Mouse (Mus musculus): ENCODE data around the gene Rfc2. TPM values are rescaled to one million over a fixed set of nuclear protein-coding genes. Genes with fewer than 3 reads are reported as not detected.

The Rfc2 gene
- polyA plus RNA-seq, 1 experiment = 6.8 TPM

DNA sequence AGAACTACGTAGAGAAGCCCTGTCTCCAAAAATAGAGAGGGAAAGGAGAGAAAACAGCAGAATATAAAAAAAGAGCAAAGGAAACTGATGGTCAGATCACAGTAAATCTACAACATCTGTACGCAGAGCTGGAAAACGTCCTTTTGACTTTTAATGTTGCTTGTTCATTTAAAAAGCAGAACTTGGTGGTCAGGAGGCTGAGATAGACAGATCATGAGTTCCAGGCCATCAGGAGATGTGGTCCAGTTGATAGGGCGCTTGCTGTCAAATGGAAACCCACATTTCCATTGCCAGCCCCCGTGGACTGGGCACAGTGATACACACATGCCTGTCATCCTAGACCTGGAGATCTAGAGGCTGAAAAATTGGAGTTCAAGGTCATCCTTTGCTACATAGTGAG is 3.6 kb downstream of the Rfc2 start:
- Histone ChIP-seq H3K36me3 (ENCODE audit: control insufficient read depth) (peaks cover 54% of the 10 kb centered on the region), H3K27me3 (ENCODE audit: control insufficient read depth) (no peaks in the 10 kb centered on the region), H3K4me3 (replicated peaks) (no peak overlapping the region), H3K4me1 (ENCODE audit: control insufficient read depth) (peaks cover 34% of the 10 kb centered on the region), H3K9me3 (ENCODE audit: control insufficient read depth, low read length) (no peaks in the 10 kb centered on the region)
- TF ChIP-seq TAL1 (IDR thresholded peaks at IDR 0.05; ENCODE audit: low read length) (no peak), GATA1 (IDR thresholded peaks at IDR 0.05; ENCODE audit: low read length) (no peak)

DNA sequence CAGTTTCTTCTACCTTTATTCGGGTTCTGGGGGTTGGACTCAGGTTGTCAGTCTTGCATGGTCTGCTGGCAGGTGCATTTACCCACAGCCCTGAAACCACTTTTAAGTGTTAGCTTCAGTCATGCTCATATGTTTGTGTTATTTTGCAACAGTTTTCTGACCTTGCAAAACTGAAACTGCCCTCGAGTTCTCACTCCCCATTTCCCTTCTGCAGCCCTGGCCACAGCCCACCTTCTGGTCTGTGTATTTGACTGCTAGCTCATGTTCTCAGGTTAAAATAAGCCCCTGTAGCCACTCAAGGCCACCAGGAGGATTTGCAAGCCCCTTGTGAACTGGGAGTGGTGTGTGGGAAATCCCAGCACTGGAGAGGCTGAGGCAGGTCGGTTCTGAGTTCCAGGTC is 8.7 kb downstream of the Rfc2 start:
- Histone ChIP-seq H3K4me1 (ENCODE audit: control insufficient read depth) (peaks cover 40% of the 10 kb centered on the region), H3K27me3 (ENCODE audit: control insufficient read depth) (no peaks in the 10 kb centered on the region), H3K36me3 (ENCODE audit: control insufficient read depth) (peaks cover 94% of the 10 kb centered on the region), H3K4me3 (replicated peaks) (no peak overlapping the region), H3K9me3 (ENCODE audit: control insufficient read depth, low read length) (no peaks in the 10 kb centered on the region)
- TF ChIP-seq TAL1 (IDR thresholded peaks at IDR 0.05; ENCODE audit: low read length) = no peak
- no peak for TF ChIP-seq GATA1 (IDR thresholded peaks at IDR 0.05; ENCODE audit: low read length)

DNA sequence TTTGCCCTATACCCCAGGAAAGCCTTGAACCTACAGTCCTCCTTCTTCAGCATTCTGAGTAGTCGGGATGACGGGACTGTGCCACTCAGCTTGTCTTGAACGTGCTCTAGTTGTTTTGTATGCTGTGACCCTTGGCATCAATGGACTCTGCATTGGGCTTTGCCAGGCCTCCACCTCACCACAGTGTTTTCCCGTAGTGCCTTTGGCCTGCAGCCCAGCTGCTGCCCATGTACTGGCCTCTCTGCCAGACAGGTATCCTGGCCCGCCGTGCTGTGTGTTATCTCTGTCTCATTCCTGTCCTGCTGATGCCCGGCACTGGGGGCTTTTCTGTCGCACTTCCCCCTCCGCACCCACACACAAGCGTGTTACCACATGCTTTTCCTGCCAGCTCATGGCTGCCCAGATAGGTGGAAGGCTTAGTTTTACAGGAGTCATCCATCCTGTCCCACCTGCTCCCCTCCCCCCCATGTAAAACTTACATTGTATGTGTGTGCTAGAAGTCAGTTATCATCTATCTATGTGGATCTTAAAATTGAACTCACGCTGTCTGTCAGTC is 10.9 kb downstream of the Rfc2 start:
- TF ChIP-seq TAL1 (IDR thresholded peaks at IDR 0.05; ENCODE audit: low read length) = no peak
- TF ChIP-seq GATA1 (IDR thresholded peaks at IDR 0.05; ENCODE audit: low read length) = no peak
- Histone ChIP-seq H3K4me3 (replicated peaks) (no peak overlapping the region), H3K36me3 (ENCODE audit: control insufficient read depth) (peaks cover 95% of the 10 kb centered on the region), H3K9me3 (ENCODE audit: control insufficient read depth, low read length) (no peaks in the 10 kb centered on the region), H3K27me3 (ENCODE audit: control insufficient read depth) (no peaks in the 10 kb centered on the region), H3K4me1 (ENCODE audit: control insufficient read depth) (peaks cover 30% of the 10 kb centered on the region)

DNA sequence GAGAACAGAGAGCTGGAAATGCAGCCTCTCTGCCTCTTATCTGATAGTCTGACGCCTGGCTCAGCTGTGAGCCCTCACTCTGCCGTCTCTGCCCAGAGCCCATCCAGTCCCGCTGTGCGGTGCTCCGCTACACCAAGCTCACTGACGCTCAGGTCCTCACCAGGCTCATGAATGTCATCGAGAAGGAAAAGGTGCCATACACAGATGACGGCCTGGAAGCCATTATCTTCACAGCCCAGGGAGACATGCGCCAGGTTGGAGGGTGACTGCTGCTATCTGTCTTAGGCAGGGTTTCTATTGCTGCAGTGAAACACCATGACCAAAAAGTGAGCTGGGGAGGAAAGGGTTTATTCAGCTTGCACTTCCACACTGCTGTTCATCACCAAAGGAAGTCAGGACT is 11.9 kb downstream of the Rfc2 start:
- Histone ChIP-seq H3K36me3 (ENCODE audit: control insufficient read depth) (peaks cover 98% of the 10 kb centered on the region), H3K4me1 (ENCODE audit: control insufficient read depth) (peaks cover 30% of the 10 kb centered on the region), H3K27me3 (ENCODE audit: control insufficient read depth) (no peaks in the 10 kb centered on the region), H3K9me3 (ENCODE audit: control insufficient read depth, low read length) (no peaks in the 10 kb centered on the region), H3K4me3 (replicated peaks) (peak overlapping the region; percentile 23)
- TF ChIP-seq GATA1 (IDR thresholded peaks at IDR 0.05; ENCODE audit: low read length) (peak; percentile 33; the same call in 1 of the 2 replicates), TAL1 (IDR thresholded peaks at IDR 0.05; ENCODE audit: low read length) (peak; percentile 77)

- Histone ChIP-seq H3K36me3 (ENCODE audit: control insufficient read depth) (peaks cover 73% of the 10 kb centered on the region), H3K9me3 (ENCODE audit: control insufficient read depth, low read length) (no peaks in the 10 kb centered on the region), H3K27me3 (ENCODE audit: control insufficient read depth) (no peaks in the 10 kb centered on the region), H3K4me1 (ENCODE audit: control insufficient read depth) (peaks cover 14% of the 10 kb centered on the region), H3K4me3 (replicated peaks) (no peak overlapping the region)
- TF ChIP-seq GATA1 (IDR thresholded peaks at IDR 0.05; ENCODE audit: low read length) = no peak
- TF ChIP-seq TAL1 (IDR thresholded peaks at IDR 0.05; ENCODE audit: low read length) = no peak
Measured at GRCm38 (mm10) chr5:134597711-134598110, 16.5 kb downstream of the Rfc2 start.

DNA sequence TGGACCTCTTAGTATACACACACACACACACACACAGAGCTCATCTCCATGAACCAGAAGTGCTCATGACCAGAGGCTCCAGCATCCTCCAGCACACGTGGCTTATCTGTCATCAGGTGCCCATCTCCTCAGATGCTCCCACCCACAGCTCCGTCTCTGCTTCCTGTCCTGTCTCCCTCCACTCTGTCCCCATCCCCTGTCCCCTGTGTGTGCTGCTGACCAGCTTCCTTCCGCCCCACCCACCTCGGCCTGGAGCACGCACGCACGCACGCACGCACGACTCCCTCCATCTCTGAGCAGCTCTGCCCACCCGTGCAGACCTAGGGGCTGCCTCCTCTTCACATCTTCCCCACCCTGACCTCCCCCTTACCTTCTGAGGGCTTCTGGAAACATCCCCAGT is 23.2 kb downstream of the Rfc2 start:
- H3K36me3 ChIP-seq (ENCODE audit: control insufficient read depth) = peaks cover 7% of the 10 kb centered on the region
- H3K27me3 ChIP-seq (ENCODE audit: control insufficient read depth) = no peaks in the 10 kb centered on the region
- TF ChIP-seq GATA1 (IDR thresholded peaks at IDR 0.05; ENCODE audit: low read length) (no peak), TAL1 (IDR thresholded peaks at IDR 0.05; ENCODE audit: low read length) (no peak)
- peaks cover 2% of the 10 kb centered on the region; the same call in 1 of the 2 replicates for H3K4me1 ChIP-seq (ENCODE audit: control insufficient read depth)
- no peaks in the 10 kb centered on the region for H3K9me3 ChIP-seq (ENCODE audit: control insufficient read depth, low read length)
- no peak overlapping the region for H3K4me3 ChIP-seq (replicated peaks)

DNA sequence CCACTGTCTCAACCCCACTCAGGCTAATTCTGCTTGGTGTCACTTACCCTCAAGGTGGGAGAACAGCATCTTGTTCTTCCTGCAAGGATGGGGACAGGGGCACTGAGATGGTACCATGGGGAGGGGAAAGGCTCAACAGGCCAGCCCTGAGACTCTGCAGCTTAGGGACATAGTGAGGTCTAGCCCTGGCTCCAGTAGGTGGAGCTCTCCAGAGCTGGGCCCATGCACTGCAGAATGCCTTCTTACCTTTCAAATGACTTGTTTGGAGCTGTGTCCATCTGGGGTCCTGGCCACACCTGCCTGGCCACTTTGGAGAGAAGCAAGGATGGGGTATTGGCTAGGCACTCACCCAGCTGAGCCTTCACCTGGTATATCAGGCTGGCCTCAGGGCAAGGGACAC is 25.1 kb downstream of the Rfc2 start:
- no peaks in the 10 kb centered on the region for H3K9me3 ChIP-seq (ENCODE audit: control insufficient read depth, low read length)
- TF ChIP-seq TAL1 (IDR thresholded peaks at IDR 0.05; ENCODE audit: low read length) (no peak), GATA1 (IDR thresholded peaks at IDR 0.05; ENCODE audit: low read length) (no peak)
- H3K4me1 ChIP-seq (ENCODE audit: control insufficient read depth) = peaks cover 2% of the 10 kb centered on the region; the same call in 1 of the 2 replicates
- H3K4me3 ChIP-seq (replicated peaks) = no peak overlapping the region
- no peaks in the 10 kb centered on the region for H3K36me3 ChIP-seq (ENCODE audit: control insufficient read depth)
- H3K27me3 ChIP-seq (ENCODE audit: control insufficient read depth) = no peaks in the 10 kb centered on the region

- H3K36me3 ChIP-seq (ENCODE audit: control insufficient read depth) = no peaks in the 10 kb centered on the region
Measured at GRCm38 (mm10) chr5:134607121-134607520, 26.0 kb downstream of the Rfc2 start.

DNA sequence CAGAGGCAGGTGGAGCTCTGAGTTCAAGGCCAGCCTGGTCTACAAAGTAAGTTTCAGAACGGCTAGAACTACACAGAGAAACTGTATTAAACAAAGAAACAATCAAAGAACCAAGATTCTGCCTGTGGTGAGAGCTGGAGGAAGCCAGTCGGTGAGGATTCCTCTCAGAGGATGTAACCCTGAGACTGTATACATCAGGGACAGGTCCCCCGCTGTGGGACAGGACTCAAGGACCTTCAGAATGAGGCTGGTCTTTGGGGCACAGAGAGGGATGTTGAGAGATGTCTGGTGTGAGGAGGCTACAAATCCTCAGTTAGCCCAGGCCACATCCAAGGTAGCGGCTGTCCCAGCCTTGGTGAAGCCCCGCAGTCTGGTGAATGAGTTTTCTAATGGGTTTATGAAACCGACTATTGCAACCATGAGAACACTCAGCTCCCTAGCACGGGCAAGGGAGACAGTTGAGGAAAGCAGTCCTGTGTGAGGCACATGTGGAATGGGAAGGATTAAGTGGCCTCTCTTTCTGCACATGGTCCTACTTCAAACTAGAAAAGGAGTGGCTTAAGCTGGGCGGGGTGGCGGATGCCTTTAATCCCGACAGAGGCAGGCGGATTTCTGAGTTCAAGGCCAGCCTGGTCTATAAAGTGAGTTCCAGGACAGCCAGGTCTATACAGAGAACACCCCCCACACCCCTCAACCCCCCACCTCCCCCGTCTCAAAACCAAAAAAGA is 28.9 kb downstream of the Rfc2 start:
- H3K27me3 ChIP-seq (ENCODE audit: control insufficient read depth) = no peaks in the 10 kb centered on the region
- H3K36me3 ChIP-seq (ENCODE audit: control insufficient read depth) = peaks cover 7% of the 10 kb centered on the region
- peaks cover 3% of the 10 kb centered on the region; the same call in 1 of the 2 replicates for H3K4me1 ChIP-seq (ENCODE audit: control insufficient read depth)
- no peaks in the 10 kb centered on the region for H3K9me3 ChIP-seq (ENCODE audit: control insufficient read depth, low read length)
- TF ChIP-seq TAL1 (IDR thresholded peaks at IDR 0.05; ENCODE audit: low read length) (no peak), GATA1 (IDR thresholded peaks at IDR 0.05; ENCODE audit: low read length) (no peak)
- no peak overlapping the region for H3K4me3 ChIP-seq (replicated peaks)

More at GRCm38 (mm10) chr5:134607121-134607520, 26.0 kb downstream of the Rfc2 start:
- TF ChIP-seq GATA1 (IDR thresholded peaks at IDR 0.05; ENCODE audit: low read length) (no peak), TAL1 (IDR thresholded peaks at IDR 0.05; ENCODE audit: low read length) (no peak)
- Histone ChIP-seq H3K4me3 (replicated peaks) (no peak overlapping the region), H3K9me3 (ENCODE audit: control insufficient read depth, low read length) (no peaks in the 10 kb centered on the region), H3K4me1 (ENCODE audit: control insufficient read depth) (peaks cover 2% of the 10 kb centered on the region; the same call in 1 of the 2 replicates), H3K27me3 (ENCODE audit: control insufficient read depth) (no peaks in the 10 kb centered on the region)

All from erythroblast, embryonic 14.5 days (primary cell).